Mouse (Mus musculus) gastrocnemius, postnatal 25 days (tissue): ENCODE measurements at regions not wholly inside any gene's neighbourhood (a gene's known extent, or its start where the extent isn't known, plus 50 kb on each side); places are given as distances from the start of the nearest gene placed in this dataset.
A peak's percentile ranks its signal among the peaks of the same experiment; 100 is the strongest.

Experiments used
- DNase-seq: peaks from one replicate; pipeline ENCODE4 v3.0.0; 2022

- DNase-seq: no peak
Measured at GRCm38 (mm10) chr12:35863141-35863540, 62.3 kb upstream of the Agr3 start.

- peak; percentile 48 for DNase-seq
Measured at GRCm38 (mm10) chr12:35853159-35853558, 72.3 kb upstream of the Agr3 start.

GRCm38 (mm10) chr12:35846905-35847610 lies 78.4 kb upstream of the Agr3 start:
- no peak for DNase-seq

GRCm38 (mm10) chr12:35836946-35837345 lies 88.5 kb upstream of the Agr3 start:
- DNase-seq: no peak

- no peak for DNase-seq
Measured at GRCm38 (mm10) chr12:35833285-35833684, 92.1 kb upstream of the Agr3 start.

GRCm38 (mm10) chr12:35831922-35832512 lies 93.4 kb upstream of the Agr3 start:
- DNase-seq: no peak

- DNase-seq: no peak
Measured at GRCm38 (mm10) chr12:35831268-35831667, 94.2 kb upstream of the Agr3 start.

- DNase-seq: no peak
Measured at GRCm38 (mm10) chr12:35827797-35828196, 97.6 kb upstream of the Agr3 start.

GRCm38 (mm10) chr12:35826990-35827389 lies 98.4 kb upstream of the Agr3 start:
- no peak for DNase-seq

- DNase-seq: no peak
Measured at GRCm38 (mm10) chr12:35824587-35824987, 100.8 kb upstream of the Agr3 start.

- DNase-seq: no peak
Measured at GRCm38 (mm10) chr12:35799261-35799660, 126.2 kb upstream of the Agr3 start.

- no peak for DNase-seq
Measured at GRCm38 (mm10) chr12:35775396-35775795, 150.0 kb upstream of the Agr3 start.

GRCm38 (mm10) chr12:35770387-35771024 lies 154.9 kb upstream of the Agr3 start:
- no peak for DNase-seq

- no peak for DNase-seq
Measured at GRCm38 (mm10) chr12:35758916-35759315, 166.5 kb upstream of the Agr3 start.

- DNase-seq: no peak
Measured at GRCm38 (mm10) chr12:35755159-35755558, 170.3 kb upstream of the Agr3 start.

- DNase-seq: no peak
Measured at GRCm38 (mm10) chr12:35747997-35748396, 177.4 kb upstream of the Agr3 start.

GRCm38 (mm10) chr12:35746691-35747299 lies 178.6 kb upstream of the Agr3 start:
- no peak for DNase-seq

- no peak for DNase-seq
Measured at GRCm38 (mm10) chr12:35742729-35743128, 182.7 kb upstream of the Agr3 start.

GRCm38 (mm10) chr12:35736427-35736826 lies 189.0 kb upstream of the Agr3 start:
- no peak for DNase-seq

- DNase-seq: no peak
Measured at GRCm38 (mm10) chr12:35735002-35735401, 190.4 kb upstream of the Agr3 start.

- DNase-seq: no peak
Measured at GRCm38 (mm10) chr12:35734371-35734770, 191.0 kb upstream of the Agr3 start.

- DNase-seq: no peak
Measured at GRCm38 (mm10) chr12:35733580-35733979, 191.8 kb upstream of the Agr3 start.

GRCm38 (mm10) chr12:35725910-35726309 lies 191.1 kb upstream of the Ahr start:
- no peak for DNase-seq
